Mouse (Mus musculus): ENCODE measurements at regions not wholly inside any gene's neighbourhood (a gene's known extent, or its start where the extent isn't known, plus 50 kb on each side); places are given as distances from the start of the nearest gene placed in this dataset.

- TF ChIP-seq CTCF (IDR thresholded peaks at IDR 0.05) (no peak), EP300 (IDR thresholded peaks at IDR 0.05) (no peak)
Observed at GRCm38 (mm10) chr8:76601566-76601965, 297.7 kb upstream of the Nr3c2 start.
